Mouse (Mus musculus) embryonic facial prominence, embryonic 14.5 days (tissue): ENCODE data around the gene Rnf4. TPM values are rescaled to one million over a fixed set of nuclear protein-coding genes. Genes with fewer than 3 reads are reported as not detected.

Experiments used
- ATAC-seq: fragments of 200-750 bp; cut with Nextera tagmentation; 2 replicates; pipeline ENCODE4 v1.8.0; 2017; ENCODE audit warnings: low read depth, moderate number of reproducible peaks, moderate TSS enrichment
- DNase-seq: peaks from one replicate; pipeline ENCODE4 v3.0.0-alpha.2; 2015; ENCODE audit warnings: low spot score
- H3K27ac ChIP-seq: fragments of 300-500 bp; sonication (generic); replicated peaks from 2 replicates; pipeline ENCODE4 v1.5.1; 2014; ENCODE audit warnings: low read depth, mild to moderate bottlenecking, low read length, moderate library complexity
- H3K27me3 ChIP-seq: fragments of 300-500 bp; sonication (generic); replicated peaks from 2 replicates; pipeline ENCODE4 v1.6.1; 2014; ENCODE audit warnings: low read length; ENCODE audit not compliant: control insufficient read depth, insufficient read depth
- H3K36me3 ChIP-seq: fragments of 300-500 bp; sonication (generic); 2 replicates; pipeline ENCODE4 v1.6.1; 2014; ENCODE audit warnings: low read length, mixed read lengths; ENCODE audit not compliant: control insufficient read depth, insufficient read depth
- H3K4me1 ChIP-seq: fragments of 300-500 bp; sonication (generic); 2 replicates; pipeline ENCODE4 v1.6.1; 2014; ENCODE audit warnings: antibody characterized with exemption, low read length; ENCODE audit not compliant: control insufficient read depth, insufficient read depth
- H3K4me2 ChIP-seq: fragments of 300-500 bp; sonication (generic); 2 replicates; pipeline ENCODE4 v1.6.1; 2014; ENCODE audit warnings: low read depth, mild to moderate bottlenecking, low read length, moderate library complexity, mixed read lengths
- H3K4me3 ChIP-seq: fragments of 300-500 bp; sonication (generic); 2 replicates; pipeline ENCODE4 v1.5.1; 2014; ENCODE audit warnings: low read depth, mild to moderate bottlenecking, low read length
- H3K9ac ChIP-seq: fragments of 300-500 bp; sonication (generic); 2 replicates; pipeline ENCODE4 v1.6.1; 2014; ENCODE audit warnings: low read depth, mild to moderate bottlenecking, low read length, moderate library complexity, mixed read lengths
- H3K9me3 ChIP-seq: fragments of 300-500 bp; sonication (generic); 2 replicates; pipeline ENCODE4 v1.6.1; 2016; ENCODE audit warnings: low read length; ENCODE audit not compliant: control insufficient read depth
- WGBS: fragments of 180-500 bp; shearing (Covaris S2); extraction: QIAGEN DNeasy Blood & Tissue Kit; methylation state at CpG from one replicate; pipeline ENCODE4 v1.1.7; 2014; 5-methylcytosine and 5-hydroxymethylcytosine counted together
- polyA plus RNA-seq: library from polyadenylated mRNA; unstranded; fragments of >200 nt; fragmentation: Nextera tagmentation; extraction: Ambion mirVana; gene quantifications from 2 replicates; pipeline ENCODE4 v1.2.1, GENCODE M21; 2014

Rnf4 gene
- polyA plus RNA-seq, 1 experiment from 2014 or later: 147 TPM

DNA sequence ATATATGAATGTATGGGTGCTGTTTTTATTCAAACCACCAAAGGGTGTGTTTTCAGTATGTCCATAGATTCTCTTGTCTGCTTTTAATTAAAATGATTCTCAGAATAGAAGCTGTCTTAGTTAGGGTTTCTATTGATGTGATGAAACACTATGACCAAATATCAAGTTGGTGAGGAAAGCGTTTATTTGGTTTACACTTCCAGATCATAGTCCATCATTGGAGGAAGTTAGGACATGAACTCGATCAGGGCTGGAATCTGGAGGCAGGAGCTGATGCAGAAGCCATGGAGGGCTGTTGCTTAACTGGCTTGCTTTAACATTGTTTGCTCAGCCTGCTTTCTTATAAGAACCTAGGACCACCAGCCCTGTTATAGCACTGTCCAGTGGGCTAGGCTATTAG is 45.6 kb downstream of the Rnf4 start:
- no peak overlapping the region for H3K27ac ChIP-seq
- peaks cover 17% of the 10 kb centered on the region for H3K9me3 ChIP-seq
- ATAC-seq (no peak), DNase-seq (no peak)
- H3K4me3 ChIP-seq: no peak overlapping the region
- no peaks in the 10 kb centered on the region for H3K4me1 ChIP-seq
- H3K9ac ChIP-seq: no peak overlapping the region
- no peaks in the 10 kb centered on the region for H3K27me3 ChIP-seq
- no peak overlapping the region for H3K4me2 ChIP-seq
- H3K36me3 ChIP-seq: peaks cover 9% of the 10 kb centered on the region; the same call in 1 of the 2 replicates
- WGBS: 81% methylated on average over 2 of the region's 2 CpGs

DNA sequence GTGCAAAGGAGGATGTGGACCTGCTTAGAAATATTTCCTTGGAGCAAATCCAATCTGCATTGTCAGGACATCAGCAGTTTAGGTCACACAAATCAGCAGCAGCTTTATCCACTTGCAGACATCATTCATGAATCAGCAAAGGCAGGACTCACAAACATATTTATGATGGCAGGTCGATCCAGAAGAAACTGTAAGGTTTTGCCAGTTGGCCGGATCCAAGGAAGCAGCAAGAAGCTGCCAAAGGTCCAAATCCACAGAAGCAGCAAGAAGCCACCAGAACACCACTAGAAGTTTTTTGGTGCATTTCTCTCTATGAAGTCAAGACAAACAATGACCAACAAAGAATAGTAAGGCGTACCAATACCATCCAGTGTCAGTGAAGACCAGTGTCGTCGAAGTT is 49.5 kb downstream of the Rnf4 start:
- DNase-seq (no peak), ATAC-seq (no peak)
- no peak overlapping the region for H3K9ac ChIP-seq
- H3K27me3 ChIP-seq: no peaks in the 10 kb centered on the region
- no peak overlapping the region for H3K4me3 ChIP-seq
- H3K27ac ChIP-seq: no peak overlapping the region
- H3K4me1 ChIP-seq: no peaks in the 10 kb centered on the region
- peaks cover 9% of the 10 kb centered on the region; the same call in 1 of the 2 replicates for H3K36me3 ChIP-seq
- no peak overlapping the region for H3K4me2 ChIP-seq
- 99% methylated on average over 5 of the region's 5 CpGs for WGBS
- peaks cover 17% of the 10 kb centered on the region for H3K9me3 ChIP-seq

DNA sequence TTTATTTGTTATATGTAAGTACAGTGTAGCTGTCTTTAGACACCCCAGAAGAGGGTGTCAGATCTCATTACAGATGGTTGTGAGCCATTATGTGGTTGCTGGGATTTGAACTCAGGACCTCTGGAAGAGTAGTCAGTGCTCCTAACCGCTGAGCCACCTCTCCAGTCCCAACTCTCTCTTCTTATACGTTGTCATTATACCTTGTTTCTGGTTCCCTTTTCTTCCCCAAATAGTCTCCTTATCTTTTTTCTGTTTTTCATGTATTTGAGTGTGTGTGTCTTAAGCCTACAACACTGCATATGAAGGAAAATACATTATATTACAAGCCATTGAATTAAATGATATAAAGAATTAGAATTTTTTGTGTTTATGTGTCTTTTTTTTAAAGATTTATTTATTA is 50.7 kb downstream of the Rnf4 start:
- DNase-seq (no peak), ATAC-seq (no peak)
- Histone ChIP-seq H3K27ac (no peak overlapping the region), H3K9ac (no peak overlapping the region), H3K4me1 (no peaks in the 10 kb centered on the region), H3K4me3 (no peak overlapping the region), H3K9me3 (peaks cover 17% of the 10 kb centered on the region), H3K4me2 (no peak overlapping the region), H3K27me3 (no peaks in the 10 kb centered on the region), H3K36me3 (peaks cover 9% of the 10 kb centered on the region; the same call in 1 of the 2 replicates)
- 97% methylated on average over 2 of the region's 2 CpGs for WGBS

DNA sequence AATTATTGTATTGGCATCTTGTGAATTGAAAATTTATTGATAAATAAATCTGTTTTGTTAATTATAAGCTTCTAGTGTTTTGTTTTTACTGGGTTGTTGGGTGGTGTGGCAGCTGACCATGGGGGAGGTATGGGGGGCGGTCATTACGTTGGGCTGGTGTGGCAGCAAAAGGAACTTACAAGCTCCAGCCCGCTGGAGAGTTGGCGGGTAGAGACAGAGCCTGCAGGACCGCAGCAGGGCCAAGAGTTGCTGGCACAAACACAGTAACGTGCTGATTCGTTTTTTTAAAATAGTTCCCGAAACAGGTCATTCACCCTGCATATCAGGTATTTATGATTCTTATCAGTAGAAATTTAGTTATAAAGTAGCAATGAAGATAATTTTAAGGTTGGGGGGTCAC is 57.2 kb downstream of the Rnf4 start:
- Histone ChIP-seq H3K27me3 (no peaks in the 10 kb centered on the region), H3K36me3 (no peaks in the 10 kb centered on the region), H3K4me1 (no peaks in the 10 kb centered on the region), H3K4me3 (no peak overlapping the region), H3K27ac (no peak overlapping the region), H3K9me3 (no peaks in the 10 kb centered on the region), H3K4me2 (no peak overlapping the region), H3K9ac (no peak overlapping the region)
- DNase-seq: no peak
- WGBS: 92% methylated on average over 8 of the region's 8 CpGs
- no peak for ATAC-seq

DNA sequence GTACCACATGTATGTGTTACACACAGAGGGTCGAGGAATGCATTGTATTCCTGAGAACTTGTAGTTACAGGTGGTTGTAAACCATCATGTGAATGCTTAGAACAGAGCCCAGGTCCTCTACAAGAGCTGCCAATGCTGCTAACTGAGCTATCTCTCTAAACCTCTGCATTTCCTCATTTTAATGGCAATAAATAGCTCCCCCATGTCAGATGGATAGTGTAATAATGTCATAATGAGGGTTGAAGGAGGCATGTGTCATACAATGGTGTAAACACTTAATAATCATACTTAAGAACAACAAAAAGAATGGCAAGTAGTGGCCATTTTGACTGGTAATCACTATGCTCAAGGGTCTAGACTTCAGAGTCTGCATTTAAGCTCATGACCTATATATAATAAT is 59.3 kb downstream of the Rnf4 start:
- Histone ChIP-seq H3K4me2 (no peak overlapping the region), H3K9ac (no peak overlapping the region), H3K36me3 (no peaks in the 10 kb centered on the region), H3K4me1 (no peaks in the 10 kb centered on the region), H3K4me3 (no peak overlapping the region), H3K27me3 (no peaks in the 10 kb centered on the region), H3K27ac (no peak overlapping the region), H3K9me3 (no peaks in the 10 kb centered on the region)
- 86% methylated on average over 1 of the region's 1 CpGs for WGBS
- ATAC-seq (no peak), DNase-seq (no peak)

DNA sequence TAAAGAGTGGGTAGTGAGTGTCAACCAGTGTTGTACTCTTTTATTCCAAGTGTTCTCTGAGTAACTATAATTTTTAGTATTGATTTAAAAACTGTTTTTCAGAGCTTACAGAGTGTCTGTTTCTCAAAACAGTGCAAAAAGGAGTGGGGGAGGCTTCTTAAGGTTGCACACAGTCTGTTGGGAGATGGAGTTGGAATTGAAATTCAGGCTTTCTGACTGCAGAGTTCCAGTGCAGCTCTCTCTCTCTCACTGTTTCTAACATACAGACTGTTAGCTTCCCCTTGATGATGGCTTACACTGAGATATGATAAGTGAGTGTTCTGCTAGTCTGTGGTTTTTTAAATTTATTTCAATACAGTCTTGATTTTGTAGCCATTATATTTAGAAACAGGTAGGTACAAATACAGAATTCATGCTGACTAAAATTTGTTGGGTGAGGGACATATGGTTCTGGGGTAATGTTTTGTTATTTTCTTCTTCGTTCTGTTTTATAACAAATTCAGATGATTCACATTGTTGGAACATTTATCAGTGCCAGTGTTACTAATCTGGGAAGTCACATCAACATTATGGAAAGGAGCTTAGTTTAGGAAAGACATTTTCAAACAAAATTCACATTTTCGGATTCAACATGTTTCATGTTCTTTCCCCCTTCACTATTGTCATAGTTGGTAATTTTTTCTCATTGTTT is 59.9 kb downstream of the Rnf4 start:
- Histone ChIP-seq H3K4me1 (no peaks in the 10 kb centered on the region), H3K4me2 (no peak overlapping the region), H3K4me3 (no peak overlapping the region), H3K27ac (no peak overlapping the region), H3K9ac (no peak overlapping the region), H3K27me3 (no peaks in the 10 kb centered on the region), H3K36me3 (no peaks in the 10 kb centered on the region), H3K9me3 (no peaks in the 10 kb centered on the region)
- 81% methylated on average over 2 of the region's 2 CpGs for WGBS
- ATAC-seq (no peak), DNase-seq (no peak)

DNA sequence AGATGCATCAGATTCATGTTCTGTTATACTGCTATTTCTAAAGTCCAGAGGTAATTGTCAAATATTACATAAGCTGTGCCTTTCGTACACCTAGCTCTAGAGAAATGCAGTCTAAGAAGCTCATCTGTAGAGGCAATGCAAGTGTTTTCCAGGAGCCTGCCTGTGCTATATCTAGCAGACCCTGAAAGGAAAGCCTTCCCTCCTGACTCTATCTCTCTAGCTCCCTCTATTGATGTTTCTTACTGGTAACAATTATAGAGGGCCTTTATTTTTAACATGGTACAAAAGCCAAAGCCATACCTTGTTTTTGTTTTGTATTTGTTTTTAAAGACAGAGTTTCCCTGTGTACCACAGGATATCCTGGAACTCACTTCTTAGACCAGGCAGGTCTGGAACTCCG is 61.8 kb downstream of the Rnf4 start:
- DNase-seq (no peak), ATAC-seq (no peak)
- 100% methylated on average over 2 of the region's 2 CpGs for WGBS
- Histone ChIP-seq H3K9ac (no peak overlapping the region), H3K36me3 (no peaks in the 10 kb centered on the region), H3K27me3 (no peaks in the 10 kb centered on the region), H3K27ac (no peak overlapping the region), H3K4me3 (no peak overlapping the region), H3K9me3 (no peaks in the 10 kb centered on the region), H3K4me2 (no peak overlapping the region), H3K4me1 (no peaks in the 10 kb centered on the region)

DNA sequence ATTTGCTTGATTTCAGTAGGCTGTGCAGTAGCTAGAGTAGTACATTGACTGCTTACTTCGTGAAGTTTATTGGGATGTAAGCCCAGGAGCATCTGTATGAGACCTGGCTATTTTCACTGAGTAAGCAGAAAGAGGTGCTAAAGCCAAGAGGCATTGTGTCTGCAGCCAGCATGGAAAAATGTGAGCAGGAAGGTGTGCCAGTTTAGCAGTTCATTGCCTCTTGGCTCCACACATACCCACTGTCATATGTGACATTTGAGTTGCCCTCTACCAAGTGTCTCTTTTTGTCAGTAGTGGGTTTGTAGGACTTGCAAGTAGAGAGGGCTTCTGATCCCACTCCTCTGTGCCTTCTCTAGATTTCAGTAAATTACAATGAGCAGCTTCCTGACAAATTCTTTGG is 62.2 kb downstream of the Rnf4 start:
- H3K9ac ChIP-seq: no peak overlapping the region
- no peak overlapping the region for H3K4me2 ChIP-seq
- no peaks in the 10 kb centered on the region for H3K4me1 ChIP-seq
- no peak for DNase-seq
- no peaks in the 10 kb centered on the region for H3K9me3 ChIP-seq
- no peak for ATAC-seq
- no peaks in the 10 kb centered on the region for H3K27me3 ChIP-seq
- H3K27ac ChIP-seq: no peak overlapping the region
- no peak overlapping the region for H3K4me3 ChIP-seq
- WGBS: 73% methylated on average over 1 of the region's 1 CpGs
- no peaks in the 10 kb centered on the region for H3K36me3 ChIP-seq
